Mouse (Mus musculus): ENCODE results near the gene Rnf128.
A peak's percentile ranks its signal among the peaks of the same experiment; 100 is the strongest.
"Not testable (repeated sequence)": the region's sequence is repeated elsewhere in the genome, so short reads cannot be mapped to it uniquely, and the experiment has no call there.

Gene Rnf128

DNA sequence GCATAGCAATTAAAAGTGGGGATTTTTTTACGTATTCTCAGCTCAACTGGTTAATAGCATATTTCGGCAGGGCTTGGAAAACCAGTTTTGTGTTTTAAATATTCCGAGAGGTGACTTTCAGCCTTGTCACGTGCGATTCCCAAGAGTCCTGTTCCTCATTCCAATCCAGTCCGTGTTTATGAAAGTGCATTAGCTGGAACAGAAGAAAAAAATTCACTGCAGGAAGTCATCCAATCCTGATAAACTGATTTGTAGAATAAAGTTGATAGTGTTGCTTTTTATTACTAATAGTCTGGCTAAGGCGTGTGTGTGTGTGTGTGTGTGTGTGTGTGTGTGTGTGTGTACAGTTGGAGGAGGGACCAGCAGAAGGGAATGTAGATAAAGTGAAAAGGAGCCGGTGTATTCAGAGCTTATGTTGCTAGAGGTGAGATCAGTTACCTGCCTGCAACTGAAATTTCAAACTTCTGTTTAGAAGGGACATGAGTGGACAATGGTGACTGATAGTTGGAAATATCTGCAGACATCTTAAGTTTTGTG is at the start of gene Rnf128:
TSS of gene Rnf128 (plus strand) at position 392 of the 537 bp plus-strand sequence.
- no peak for DNase-seq

DNA sequence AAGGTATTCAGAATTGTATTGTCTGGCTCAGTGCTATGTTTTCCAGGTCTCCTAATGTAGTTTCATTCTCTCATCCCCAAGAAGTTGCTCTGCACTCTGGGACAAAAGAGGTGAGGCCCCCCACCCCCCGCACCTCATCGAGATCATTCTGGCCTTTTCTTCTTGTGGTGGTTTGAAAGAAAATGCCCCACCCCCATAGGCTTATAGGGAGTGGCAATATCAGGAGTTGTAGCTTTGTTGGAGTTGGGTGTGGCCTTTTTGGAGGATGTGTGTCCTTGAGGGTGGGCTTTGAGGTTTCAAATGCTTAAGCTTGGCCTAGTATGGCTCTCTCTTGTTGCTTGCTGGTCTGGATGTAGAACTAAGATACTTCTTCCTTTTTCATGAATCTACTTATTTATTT is 47.0 kb upstream of the Rnf128 start:
- no peak for DNase-seq

DNA sequence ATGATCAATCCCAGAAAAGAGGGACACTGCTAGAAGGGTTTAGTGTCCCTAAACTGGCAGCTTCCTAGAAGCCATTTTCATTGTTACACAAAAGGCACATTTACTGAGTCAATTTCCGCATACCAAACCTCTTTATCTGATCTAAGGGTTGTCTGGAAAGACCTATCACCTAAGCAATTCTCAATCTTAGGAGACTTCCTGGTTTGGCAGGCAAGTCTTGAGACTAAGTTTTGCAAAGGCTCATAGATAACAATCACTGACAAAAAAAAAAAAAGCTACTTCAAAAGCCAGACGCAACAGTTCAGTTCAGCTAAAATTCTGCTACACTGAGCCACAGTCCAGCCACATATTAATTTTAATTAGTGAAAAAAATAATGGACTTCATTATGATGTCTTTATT is 43.9 kb upstream of the Rnf128 start:
- DNase-seq, result no peak

DNA sequence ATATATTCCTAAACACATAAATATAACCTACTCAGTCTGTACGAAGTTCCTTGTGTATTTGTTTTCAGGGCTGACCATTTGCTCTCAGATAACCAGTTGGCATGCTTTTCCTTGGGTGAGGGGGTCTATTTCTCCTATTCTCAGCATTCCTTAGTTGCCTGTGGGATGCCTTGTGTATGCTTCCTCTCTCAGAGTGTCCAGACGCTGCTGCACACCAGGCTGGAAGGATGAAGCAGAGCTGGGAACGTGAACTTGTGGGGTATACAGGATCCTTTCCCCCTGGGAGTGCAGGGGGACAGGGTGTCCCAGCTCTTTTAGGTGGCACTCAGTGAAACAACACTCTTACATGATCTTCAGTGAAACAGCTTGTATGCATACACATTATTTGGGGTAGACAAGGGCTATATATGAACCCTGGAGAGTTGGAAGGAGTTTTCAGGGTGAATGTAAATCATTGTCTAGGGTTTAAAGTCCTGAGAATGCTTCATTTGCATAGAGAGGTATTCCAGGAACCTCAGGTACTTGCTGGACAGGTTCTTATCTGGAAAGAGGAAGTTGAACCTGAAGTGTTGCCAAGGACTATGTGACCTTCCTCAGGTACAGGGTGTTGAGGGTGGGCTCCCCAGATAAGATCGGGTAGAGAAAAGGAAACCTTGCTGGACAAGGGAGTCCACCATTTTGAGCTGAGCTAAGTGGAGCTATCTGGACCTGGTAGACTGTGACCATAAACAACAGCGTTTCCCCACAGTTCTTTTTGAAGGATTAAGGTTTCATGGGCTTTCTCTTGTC is 38.6 kb upstream of the Rnf128 start:
- no peak for DNase-seq

DNA sequence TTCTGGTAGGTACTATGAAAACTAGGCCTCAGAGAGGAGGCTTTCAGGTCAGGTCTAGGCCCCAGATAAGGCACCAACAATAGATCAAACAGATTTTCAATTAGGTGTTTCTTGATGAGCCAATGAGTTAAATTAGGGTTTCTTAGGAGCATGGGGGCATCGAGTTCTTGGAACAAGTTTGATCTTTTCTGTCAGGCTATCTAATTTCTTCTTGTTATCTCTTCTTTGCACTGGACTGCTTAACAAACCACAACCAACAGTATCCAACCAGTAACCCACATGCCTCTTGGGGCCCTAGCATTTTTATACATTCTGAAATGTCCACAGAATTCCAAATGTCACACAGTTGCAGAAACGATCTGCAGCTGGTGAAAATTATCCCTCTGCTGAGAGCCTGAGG is 37.4 kb upstream of the Rnf128 start:
- no peak for DNase-seq

DNA sequence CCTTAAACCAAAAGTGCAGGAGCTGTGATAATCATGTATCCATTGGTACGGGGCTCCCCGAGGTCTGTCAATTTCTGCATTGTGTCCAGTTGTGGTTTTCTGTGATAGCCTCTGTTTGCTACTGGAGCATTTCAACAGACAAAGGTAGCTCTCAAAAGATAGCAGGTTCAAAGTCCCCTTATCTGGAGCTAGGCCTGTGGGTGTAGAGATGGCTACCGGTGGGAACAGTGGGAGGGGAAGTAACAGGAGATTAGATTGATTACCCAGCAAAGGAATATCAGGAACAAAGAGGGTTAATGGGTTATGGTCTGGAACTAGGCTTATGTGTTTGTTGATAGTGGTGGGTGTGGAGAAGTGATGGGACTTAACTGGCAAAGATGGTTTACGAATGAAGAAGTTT is 36.1 kb upstream of the Rnf128 start:
- DNase-seq, result no peak

DNA sequence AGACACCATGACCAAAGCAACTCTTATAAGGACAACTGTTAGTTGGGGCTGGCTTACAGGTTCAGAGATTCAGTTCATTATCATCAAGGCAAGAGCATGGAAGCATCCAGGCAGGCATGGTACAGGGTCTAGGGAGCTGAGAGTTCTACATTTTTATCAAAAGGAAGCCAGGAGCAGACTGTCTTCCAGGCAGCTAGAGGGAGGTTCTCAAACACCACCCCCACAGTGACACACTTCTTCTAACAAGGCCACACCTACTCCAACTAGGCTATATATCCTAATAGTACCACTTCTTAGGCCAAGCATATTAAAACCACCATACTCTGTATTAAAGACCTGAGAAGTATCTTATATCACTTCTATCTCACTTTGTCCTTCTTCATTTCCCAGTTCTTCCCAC is 33.4 kb upstream of the Rnf128 start:
- DNase-seq, result no peak

DNA sequence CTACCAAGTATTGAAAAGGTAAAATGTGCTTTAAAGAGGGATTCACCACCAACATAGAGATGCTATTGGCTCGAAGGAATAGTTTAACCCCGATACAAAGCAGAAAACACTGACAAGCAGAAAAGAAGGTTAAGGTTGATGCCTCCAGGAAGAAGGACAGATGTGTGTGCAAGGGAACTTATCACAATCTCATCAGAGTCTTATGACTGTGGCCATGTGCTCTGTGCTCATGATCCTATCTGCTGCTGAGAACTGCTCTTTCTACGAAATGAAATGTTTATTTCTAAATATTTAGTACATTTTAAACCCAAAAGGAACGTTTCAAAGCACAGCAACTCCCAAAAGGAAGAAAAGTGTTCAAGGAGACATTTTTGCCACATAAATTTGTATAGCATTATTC is 30.8 kb upstream of the Rnf128 start:
- DNase-seq, result no peak

DNA sequence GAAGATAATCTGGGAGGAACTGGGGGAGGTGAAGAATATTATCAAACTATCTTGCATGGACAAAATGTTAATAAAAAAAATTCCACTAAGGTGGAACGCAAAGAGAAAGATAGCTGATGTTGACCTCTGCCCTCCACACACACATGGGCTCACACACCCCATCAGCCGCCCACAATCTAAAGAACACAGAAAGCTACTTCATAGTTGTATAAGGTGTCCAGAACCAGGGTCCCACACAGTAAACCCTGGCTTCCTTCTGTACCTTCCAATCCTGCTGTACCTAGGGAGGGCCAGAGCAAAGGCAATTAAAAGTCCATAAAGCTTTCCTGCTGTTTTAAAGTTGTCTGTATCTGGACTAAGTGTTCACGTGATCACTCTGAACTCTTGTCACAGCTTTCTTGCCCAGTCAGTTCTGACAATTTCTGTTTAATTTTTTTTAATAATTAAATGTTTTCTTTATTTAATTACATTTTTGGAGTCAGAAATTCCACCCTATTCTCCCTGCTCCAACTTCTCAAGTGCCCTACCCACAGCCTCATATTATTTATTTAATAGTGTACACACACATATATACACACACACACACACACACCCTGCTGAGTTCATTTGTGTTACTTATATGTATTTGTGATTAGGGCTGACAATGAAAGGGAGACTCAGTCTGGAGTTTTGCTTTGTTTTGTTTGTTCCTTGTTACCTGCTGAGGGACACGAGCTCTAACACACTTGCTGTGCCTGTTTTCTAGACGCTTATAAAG is 25.3 kb upstream of the Rnf128 start:
- DNase-seq, result no peak

DNA sequence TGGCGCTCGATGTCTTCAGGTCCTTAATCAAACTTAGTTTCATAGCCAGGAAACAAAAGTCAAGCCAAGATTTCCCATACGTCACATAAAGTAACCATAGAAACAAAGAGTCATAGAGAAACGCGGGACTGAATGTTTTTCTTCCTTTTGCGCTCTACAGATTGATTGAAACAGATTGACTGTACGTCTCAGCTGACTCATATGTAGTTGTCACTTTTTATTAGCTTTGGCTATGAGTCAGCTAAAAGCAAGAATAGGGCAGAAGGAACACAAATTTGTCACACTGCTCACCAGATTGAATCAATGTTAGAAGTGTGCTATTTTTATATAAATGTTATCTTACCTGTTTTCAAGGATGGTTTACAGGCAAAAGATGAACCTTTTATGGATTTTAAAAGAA is 19.4 kb upstream of the Rnf128 start:
- DNase-seq, result no peak

DNA sequence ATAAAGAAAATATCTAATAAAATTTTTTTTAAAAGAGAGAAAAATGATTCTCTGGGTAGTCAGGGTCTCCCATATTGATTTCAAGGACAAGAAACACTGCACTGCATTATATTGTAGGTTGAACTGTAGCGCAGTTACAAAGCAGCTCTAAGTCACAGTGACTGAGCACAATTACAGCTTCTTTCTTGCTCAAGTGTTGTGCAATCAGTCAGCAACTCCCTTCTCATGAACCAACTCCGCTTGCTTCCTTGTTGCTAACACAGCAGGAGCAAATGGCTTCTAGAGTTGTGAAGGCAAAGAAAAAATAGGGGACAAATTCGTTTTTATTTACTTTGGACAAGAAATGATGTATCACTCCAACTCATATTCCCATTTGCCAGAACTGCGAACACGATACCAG is 12.7 kb upstream of the Rnf128 start:
- no peak for DNase-seq

DNA sequence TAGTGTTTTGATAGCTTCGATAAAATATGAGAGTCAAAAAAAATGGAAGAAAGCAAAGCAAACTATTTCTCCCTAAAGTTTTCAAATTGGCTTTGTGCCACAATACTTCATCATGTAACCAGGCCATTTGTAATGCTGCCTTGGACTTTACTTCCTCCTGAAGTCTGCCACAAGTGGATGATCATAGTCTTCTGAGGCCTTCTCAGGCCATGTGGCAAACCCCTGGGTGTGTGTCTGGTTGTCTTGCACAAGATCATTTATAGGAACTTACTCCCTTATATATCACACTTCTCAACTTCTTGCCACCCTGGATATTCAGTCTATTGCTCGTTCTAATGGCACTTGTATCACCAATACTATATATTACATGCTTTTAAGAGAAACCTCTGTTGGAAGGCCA is 11.0 kb upstream of the Rnf128 start:
- no peak for DNase-seq

DNA sequence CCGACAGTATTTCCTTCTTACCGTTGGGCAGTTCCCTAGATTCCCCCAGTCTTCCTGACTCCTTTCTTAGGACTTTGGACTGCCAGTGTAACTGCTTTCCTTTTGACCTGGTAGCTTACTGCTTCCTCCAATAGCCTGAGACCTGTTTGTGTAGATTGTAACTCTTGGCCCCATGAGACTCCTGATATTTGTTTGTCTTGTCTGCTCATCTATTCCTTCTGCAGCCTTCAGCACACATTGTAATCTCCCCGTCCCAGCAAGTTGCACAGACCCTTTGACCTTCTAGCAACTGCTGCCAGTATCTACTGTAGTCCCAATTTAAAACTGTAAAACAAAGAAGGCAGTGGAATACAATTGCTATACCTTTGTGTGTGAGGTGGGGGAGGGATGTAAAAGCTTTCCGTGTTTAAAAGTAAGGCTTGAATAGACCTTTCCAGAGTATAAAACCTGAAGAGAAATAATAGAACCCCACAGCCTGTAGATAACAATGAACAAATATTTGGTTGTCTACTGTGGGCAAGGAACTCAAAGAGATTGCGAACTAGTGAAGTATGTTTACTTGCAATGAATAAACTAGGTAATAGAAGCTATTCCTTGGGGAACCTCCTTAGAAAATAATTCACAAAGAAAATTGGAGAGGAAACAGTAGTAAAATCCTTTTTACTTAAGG is 726 bp upstream of the Rnf128 start:
- no peak for DNase-seq

DNA sequence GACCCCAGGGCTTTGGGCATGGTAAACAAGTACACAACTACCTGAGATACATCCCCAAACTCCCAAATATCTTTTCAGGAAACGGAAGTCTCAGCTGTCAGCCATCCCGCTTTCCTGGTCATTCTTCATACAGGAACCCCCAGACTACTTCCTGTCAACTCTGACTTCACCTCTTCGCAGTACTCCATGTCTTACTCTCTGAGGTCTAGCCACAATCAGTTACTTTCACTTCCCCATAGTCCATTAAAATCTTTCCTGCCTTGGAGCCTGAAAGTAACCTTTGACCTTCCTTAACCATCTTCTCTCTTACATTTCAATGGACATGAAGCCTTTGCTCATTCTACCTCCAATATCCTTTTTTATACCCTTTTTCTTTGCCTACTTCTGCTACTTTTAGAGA is 6.9 kb downstream of the Rnf128 start:
- no peak for DNase-seq

DNA sequence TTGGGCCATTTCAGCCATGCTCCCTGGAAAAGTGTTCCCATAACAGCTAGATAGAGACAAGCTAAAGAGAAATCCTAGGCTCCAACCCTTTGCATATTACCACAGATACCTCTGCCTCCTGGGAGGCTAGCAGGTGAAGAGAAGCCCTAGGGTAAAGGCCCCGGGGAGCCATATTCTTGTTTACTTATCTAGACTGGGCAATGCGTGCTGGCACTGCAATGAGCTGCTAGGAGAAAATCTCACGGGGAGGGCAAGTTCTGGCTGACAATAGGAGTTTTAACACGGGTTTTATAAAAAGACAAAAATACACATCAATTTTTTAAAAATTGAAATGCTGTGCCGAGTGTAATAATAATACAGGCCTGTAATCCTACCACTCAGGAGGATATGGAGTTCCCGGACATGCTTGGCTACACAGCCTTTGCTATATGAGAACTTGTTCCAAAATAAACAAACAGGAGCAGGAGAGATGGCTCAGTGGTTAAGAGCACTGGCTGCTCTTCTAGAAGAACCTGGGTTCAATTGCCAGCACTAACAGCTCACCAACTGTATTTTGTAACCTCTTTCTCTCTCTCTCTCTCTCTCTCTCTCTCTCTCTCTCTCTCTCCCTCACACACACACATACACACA is 15.6 kb downstream of the Rnf128 start:
- no peak for DNase-seq

DNA sequence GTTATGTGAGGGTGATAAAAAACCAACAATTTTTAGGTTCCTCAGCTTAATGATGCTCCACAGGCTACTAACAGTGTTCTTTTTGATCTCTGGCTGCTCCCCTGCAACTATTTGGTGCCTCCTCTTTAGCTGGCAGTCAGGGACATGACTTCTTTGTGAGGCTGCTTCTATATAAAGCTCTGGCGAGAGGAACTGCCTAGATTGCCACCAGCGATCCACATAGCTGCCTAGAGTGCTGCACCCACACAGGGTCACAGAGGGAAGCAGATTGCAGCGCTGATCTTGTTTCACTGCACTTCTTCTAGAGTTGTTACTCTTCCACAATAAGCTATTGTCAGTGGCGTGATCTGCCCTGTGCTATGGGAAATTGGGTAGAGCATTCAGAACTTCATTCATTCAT is 20.5 kb downstream of the Rnf128 start:
- no peak for DNase-seq

DNA sequence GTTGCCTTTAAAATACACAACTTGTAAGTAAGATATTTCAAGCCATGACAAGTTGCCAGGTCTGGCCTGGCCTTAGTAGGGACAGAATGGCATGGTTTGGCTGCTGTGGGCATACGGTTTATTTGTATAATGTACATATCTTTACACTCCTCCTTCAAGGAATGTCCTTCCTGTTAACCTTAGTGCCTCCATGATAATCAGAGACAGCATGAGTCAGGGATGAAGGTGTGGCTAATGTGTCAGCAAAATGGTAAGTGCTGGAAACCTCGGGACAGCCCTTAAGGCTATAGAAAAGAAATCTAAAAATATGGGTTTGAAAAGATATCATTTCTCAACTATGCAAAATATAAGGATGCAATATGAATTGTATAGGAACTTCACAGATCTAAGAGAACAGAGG is 23.6 kb downstream of the Rnf128 start:
- DNase-seq, result not testable (repeated sequence)

DNA sequence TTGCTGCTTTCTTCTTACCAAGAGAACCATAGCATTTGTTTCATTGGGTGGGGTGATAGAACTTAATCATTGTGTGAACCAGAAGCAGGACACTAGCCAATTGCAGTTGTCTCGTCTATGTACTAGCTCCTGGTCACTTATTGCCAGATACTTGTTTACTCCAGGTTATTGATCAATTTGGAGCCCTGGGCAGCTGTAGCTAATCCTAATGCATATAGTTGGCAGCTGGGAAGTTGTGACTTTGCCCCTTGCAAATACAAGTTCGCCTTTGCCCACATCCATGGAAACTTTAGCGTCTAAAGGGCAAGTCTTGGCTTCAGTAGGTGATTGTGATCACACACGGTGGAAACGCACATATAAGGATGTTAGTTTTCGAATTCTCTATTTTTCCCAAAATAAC is 33.3 kb downstream of the Rnf128 start:
- DNase-seq, result no peak

DNA sequence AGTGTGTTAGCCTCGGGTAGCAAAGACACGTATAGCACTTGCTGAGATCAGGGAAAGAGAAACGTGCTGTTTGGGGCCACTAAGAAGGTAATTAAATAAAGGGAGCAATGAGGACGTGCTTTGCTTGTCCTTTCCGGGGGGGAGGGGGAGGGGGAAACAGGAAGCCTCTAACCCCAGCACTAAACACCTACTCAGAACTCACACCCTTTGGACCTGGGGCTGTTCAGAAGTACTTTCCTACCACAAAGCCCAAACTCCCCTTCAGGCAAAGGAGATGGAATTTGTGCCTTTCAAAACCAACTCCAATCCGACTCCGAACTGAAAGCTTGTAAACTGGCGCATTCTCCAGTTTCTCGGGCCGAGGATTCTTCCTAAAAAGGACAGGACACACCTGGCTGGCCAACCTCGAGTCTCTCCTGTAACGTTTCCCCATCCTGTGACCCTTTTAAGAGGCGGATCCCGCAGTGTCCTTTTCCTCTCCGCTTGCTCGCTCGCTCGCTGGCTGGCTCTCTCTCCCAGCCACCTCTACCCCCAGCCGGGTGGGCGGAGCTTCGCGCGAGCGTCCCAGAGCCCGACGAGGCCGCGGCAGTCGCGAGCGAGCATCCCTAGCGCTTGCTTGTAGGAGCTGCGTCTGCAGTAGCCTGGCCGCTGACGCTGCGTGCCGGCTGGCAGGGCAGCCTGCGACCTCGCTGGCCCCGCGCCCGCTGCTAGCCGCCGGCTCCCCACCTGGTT is 47.1 kb downstream of the Rnf128 start:
- peak; percentile 89 for DNase-seq

DNA sequence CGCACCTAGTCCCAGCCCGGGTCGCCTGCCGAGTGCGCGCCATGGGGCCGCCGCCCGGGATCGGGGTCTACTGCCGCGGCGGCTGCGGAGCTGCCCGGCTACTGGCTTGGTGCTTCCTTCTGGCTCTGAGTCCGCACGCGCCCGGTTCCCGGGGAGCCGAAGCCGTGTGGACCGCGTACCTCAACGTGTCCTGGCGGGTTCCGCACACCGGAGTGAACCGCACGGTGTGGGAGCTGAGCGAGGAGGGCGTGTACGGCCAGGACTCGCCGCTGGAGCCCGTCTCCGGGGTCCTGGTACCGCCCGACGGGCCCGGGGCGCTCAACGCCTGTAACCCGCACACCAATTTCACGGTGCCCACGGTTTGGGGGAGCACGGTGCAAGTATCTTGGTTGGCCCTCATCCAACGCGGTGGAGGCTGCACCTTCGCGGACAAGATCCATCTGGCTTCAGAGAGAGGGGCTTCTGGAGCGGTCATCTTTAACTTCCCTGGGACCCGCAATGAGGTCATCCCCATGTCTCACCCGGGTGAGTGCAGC is 47.7 kb downstream of the Rnf128 start:
- DNase-seq, result no peak

DNA sequence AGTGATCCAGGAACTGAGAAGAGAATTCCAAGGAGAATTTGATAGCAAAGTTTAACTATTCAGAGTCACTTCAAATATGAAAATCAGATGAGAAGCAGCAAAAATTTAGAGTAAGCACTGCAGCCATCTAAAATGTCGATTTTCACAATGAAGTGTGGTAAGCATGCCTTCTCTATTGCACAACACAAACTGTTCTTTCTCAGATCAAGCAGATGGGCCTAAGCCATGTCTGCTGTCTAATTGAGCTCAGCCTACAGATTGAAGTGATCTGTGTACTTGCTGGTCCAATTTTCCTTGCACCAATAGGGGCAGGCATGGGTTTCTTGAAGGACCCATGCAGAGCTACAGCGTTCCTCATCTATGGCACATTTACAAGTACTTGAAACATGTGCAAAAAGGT is 51.6 kb downstream of the Rnf128 start:
- DNase-seq, result no peak

DNA sequence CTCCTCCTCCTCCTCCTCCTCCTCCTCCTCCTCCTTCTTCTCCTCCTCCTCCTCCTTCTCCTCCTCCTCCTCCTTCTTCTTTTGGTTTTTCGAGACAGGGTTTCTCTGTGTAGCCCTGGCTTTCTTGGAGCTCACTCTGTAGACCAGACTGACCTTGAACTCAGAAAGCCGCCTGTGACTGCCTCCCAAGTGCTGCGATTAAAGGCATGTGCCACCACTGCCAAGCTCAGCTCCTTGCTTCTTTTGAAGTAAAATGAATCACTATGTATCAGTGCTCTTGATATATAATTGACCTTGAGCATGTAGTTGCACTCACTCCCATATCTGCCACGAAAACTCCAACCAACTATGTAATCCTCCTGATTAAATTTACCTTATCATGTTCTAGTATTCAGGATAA is 59.0 kb downstream of the Rnf128 start:
- DNase-seq, result no peak
